Mouse (Mus musculus): ENCODE data around the gene Gm21627.
"Not testable (repeated sequence)": the region's sequence is repeated elsewhere in the genome, so short reads cannot be mapped to it uniquely, and the experiment has no call there.

The Gm21627 gene

GRCm38 (mm10) chrY:63228127-63228526 is at the start of gene Gm21627:
Gm21627 (plus strand) TSS chrY:63228427.
- not testable (repeated sequence) for DNase-seq

Measured in kidney, postnatal 25 days (tissue).